Mouse (Mus musculus): ENCODE data around the gene Krtap28-13. TPM values are rescaled to one million over a fixed set of nuclear protein-coding genes. Genes with fewer than 3 reads are reported as not detected.

The Krtap28-13 gene
- polyA plus RNA-seq, 1 experiment: not detected

DNA sequence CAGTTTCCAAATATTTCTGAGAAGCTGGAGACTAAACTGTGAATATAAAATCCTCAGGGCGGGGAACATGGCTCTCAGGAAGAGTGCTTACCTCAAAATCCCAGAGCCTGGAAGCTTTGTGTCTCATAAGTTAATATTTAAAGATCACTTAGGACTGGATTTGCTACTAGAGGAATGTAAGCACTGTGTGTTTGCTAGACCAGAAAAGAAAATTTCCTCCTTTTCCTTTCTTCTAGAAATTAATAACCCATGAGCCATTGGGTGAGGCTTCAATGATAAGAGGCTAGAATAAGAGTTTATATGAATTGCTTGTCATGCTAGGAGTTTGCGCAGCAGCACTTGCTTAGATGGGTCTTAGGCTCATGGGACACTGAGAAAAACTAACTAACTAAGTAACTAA is 24.1 kb downstream of the Krtap28-13 start:
- H3K36me3 ChIP-seq (ENCODE audit: control insufficient read depth, insufficient read depth, low read length): no peaks in the 10 kb centered on the region
- H3K4me1 ChIP-seq (ENCODE audit: control insufficient read depth, insufficient read depth, insufficient read length, low read length): no peaks in the 10 kb centered on the region
- WGBS: 49% methylated on average over 2 of the region's 2 CpGs
- TF ChIP-seq CTCF (IDR thresholded peaks at IDR 0.05; ENCODE audit: extremely low read depth, insufficient read length, insufficient replicate concordance, low read depth, low read length) (no peak), POLR2A (IDR thresholded peaks at IDR 0.05; ENCODE audit: low read depth, low read length) (no peak)
- H3K27me3 ChIP-seq (ENCODE audit: control insufficient read depth, insufficient read depth, low read length): no peaks in the 10 kb centered on the region
- H3K4me3 ChIP-seq (ENCODE audit: low read depth, low read length): no peak overlapping the region
- no peak overlapping the region for H3K27ac ChIP-seq (ENCODE audit: insufficient read depth, low read depth, low read length)

DNA sequence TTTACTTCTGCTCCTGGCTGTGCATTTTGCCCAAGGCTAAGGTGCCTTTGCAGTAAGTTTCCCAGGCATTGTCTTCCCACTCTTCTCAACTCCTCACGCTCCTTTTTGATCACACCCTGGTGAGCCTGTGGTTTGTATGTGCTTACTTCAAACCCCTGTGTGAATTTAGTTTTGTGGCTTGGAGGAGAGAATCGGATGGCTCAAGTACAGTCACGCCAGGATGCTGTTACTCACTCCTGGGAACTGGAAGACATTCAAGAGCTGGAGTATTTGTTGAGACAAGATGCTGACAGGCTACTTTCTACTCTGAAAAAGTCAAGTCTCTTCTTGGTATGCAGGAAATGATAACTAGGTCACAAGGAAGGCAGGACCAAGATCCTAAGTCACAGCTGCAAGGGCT is 30.5 kb downstream of the Krtap28-13 start:
- TF ChIP-seq POLR2A (IDR thresholded peaks at IDR 0.05; ENCODE audit: low read depth, low read length) (no peak), CTCF (IDR thresholded peaks at IDR 0.05; ENCODE audit: extremely low read depth, insufficient read length, insufficient replicate concordance, low read depth, low read length) (no peak)
- 77% methylated on average over 3 of the region's 3 CpGs for WGBS
- Histone ChIP-seq H3K27me3 (ENCODE audit: control insufficient read depth, insufficient read depth, low read length) (no peaks in the 10 kb centered on the region; the same call in 1 of the 2 replicates), H3K4me1 (ENCODE audit: control insufficient read depth, insufficient read depth, insufficient read length, low read length) (peaks cover 3% of the 10 kb centered on the region; the same call in 1 of the 2 replicates), H3K4me3 (ENCODE audit: low read depth, low read length) (no peak overlapping the region), H3K27ac (ENCODE audit: insufficient read depth, low read depth, low read length) (no peak overlapping the region), H3K36me3 (ENCODE audit: control insufficient read depth, insufficient read depth, low read length) (no peaks in the 10 kb centered on the region)

DNA sequence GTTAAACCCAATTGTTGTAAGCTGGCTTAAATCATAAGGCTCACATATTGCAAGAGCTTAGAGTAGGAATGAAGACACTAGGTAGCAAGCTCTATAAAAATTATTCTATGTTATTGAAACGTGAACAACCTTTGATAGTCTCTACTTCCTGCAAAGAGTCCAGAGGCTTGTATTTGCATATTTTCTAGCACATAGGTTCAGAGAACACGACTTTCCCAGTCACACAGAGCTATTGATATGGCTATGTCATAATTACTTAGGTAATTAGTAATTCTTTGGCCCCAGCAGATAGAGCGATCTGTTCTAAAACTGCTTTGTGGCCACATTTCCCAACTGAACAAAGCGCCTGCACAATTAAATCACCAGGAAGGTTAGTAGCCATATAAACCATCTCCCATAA is 36.2 kb downstream of the Krtap28-13 start:
- Histone ChIP-seq H3K27ac (ENCODE audit: insufficient read depth, low read depth, low read length) (peak overlapping the region; percentile 92), H3K4me1 (ENCODE audit: control insufficient read depth, insufficient read depth, insufficient read length, low read length) (peaks cover 17% of the 10 kb centered on the region; the same call in 1 of the 2 replicates), H3K27me3 (ENCODE audit: control insufficient read depth, insufficient read depth, low read length) (no peaks in the 10 kb centered on the region), H3K36me3 (ENCODE audit: control insufficient read depth, insufficient read depth, low read length) (no peaks in the 10 kb centered on the region), H3K4me3 (ENCODE audit: low read depth, low read length) (no peak overlapping the region)
- no peak for TF ChIP-seq POLR2A (IDR thresholded peaks at IDR 0.05; ENCODE audit: low read depth, low read length)
- no peak for TF ChIP-seq CTCF (IDR thresholded peaks at IDR 0.05; ENCODE audit: extremely low read depth, insufficient read length, insufficient replicate concordance, low read depth, low read length)
- 52% methylated on average over 4 of the region's 4 CpGs for WGBS

DNA sequence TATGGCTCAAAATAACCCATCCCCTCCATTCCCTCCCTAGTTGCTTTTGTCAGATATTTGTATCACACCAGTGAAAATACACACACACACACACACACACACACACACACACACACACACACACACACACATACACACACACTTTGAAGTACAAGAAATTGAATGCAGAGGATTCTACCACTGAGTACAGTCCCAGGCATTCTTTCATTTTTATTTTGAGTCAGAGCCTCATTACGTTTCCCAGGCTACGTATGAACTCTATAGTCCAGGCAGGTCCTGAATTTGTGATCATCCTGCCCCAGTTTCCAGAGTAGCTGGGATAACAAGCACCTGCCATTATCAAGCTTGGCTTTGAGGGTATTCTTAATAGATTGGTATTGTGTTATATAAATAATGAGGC is 38.4 kb downstream of the Krtap28-13 start:
- WGBS: 87% methylated on average over 2 of the region's 2 CpGs
- TF ChIP-seq CTCF (IDR thresholded peaks at IDR 0.05; ENCODE audit: extremely low read depth, insufficient read length, insufficient replicate concordance, low read depth, low read length) (no peak), POLR2A (IDR thresholded peaks at IDR 0.05; ENCODE audit: low read depth, low read length) (no peak)
- no peaks in the 10 kb centered on the region for H3K27me3 ChIP-seq (ENCODE audit: control insufficient read depth, insufficient read depth, low read length)
- H3K27ac ChIP-seq (ENCODE audit: insufficient read depth, low read depth, low read length): no peak overlapping the region
- H3K4me3 ChIP-seq (ENCODE audit: low read depth, low read length): no peak overlapping the region
- H3K36me3 ChIP-seq (ENCODE audit: control insufficient read depth, insufficient read depth, low read length): no peaks in the 10 kb centered on the region
- peaks cover 17% of the 10 kb centered on the region; the same call in 1 of the 2 replicates for H3K4me1 ChIP-seq (ENCODE audit: control insufficient read depth, insufficient read depth, insufficient read length, low read length)

DNA sequence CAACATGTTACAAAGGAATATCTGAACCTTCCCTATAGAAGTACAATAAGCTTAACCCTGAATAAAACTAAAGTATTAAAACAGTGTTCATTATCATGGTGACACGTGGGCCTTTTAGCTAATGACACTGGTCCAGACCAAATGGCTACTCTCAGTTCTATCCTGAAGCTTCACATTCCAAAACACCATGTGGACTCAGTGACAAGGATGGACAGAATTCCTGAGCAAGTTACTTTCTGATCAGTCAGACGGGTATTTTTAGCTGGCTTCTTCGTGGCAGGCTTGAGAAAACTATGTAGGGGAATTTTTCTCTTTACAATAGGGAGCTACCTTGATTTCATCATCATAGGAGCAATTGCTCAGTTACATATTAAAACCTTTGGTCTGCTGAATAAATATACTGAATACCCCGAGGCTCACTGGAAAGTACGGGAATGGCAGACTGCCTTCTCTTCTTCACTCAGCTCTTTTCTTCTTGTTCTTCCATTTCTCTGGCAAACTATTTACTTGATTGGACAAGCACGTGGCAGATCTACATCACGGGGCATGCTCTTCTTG is 38.9 kb downstream of the Krtap28-13 start:
- H3K27ac ChIP-seq (ENCODE audit: insufficient read depth, low read depth, low read length): no peak overlapping the region
- WGBS: 47% methylated on average over 7 of the region's 7 CpGs

DNA sequence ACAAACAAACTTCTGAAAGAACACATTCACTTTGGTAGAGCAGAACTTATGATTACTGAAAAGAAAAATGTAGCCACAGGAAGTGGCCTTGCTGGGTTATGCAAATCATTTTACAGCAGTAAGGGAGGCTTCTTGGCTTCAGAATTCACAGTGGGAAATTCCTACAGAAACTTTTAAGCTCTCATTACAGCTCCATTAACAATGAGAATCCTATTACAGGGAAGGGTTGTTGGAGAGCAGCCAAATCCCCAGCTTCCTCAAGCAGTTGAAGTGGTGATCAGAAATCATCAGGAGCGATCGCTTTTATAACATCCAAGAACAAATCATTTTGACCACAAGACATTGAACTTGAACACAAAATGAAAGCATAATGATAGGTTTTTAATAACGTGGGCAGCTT is 41.2 kb downstream of the Krtap28-13 start:
- WGBS: 13% methylated on average over 3 of the region's 3 CpGs
- H3K27ac ChIP-seq (ENCODE audit: insufficient read depth, low read depth, low read length): no peak overlapping the region
- peaks cover 9% of the 10 kb centered on the region; the same call in 1 of the 2 replicates for H3K4me1 ChIP-seq (ENCODE audit: control insufficient read depth, insufficient read depth, insufficient read length, low read length)
- H3K27me3 ChIP-seq (ENCODE audit: control insufficient read depth, insufficient read depth, low read length): no peaks in the 10 kb centered on the region
- TF ChIP-seq POLR2A (IDR thresholded peaks at IDR 0.05; ENCODE audit: low read depth, low read length): no peak
- TF ChIP-seq CTCF (IDR thresholded peaks at IDR 0.05; ENCODE audit: extremely low read depth, insufficient read length, insufficient replicate concordance, low read depth, low read length): no peak
- H3K4me3 ChIP-seq (ENCODE audit: low read depth, low read length): no peak overlapping the region
- no peaks in the 10 kb centered on the region for H3K36me3 ChIP-seq (ENCODE audit: control insufficient read depth, insufficient read depth, low read length)

More for the DNA sequence above, 38.9 kb downstream of the Krtap28-13 start:
- Histone ChIP-seq H3K4me1 (ENCODE audit: control insufficient read depth, insufficient read depth, insufficient read length, low read length) (peaks cover 17% of the 10 kb centered on the region; the same call in 1 of the 2 replicates), H3K27me3 (ENCODE audit: control insufficient read depth, insufficient read depth, low read length) (no peaks in the 10 kb centered on the region), H3K4me3 (ENCODE audit: low read depth, low read length) (no peak overlapping the region), H3K36me3 (ENCODE audit: control insufficient read depth, insufficient read depth, low read length) (no peaks in the 10 kb centered on the region)
- no peak for TF ChIP-seq POLR2A (IDR thresholded peaks at IDR 0.05; ENCODE audit: low read depth, low read length)
- no peak for TF ChIP-seq CTCF (IDR thresholded peaks at IDR 0.05; ENCODE audit: extremely low read depth, insufficient read length, insufficient replicate concordance, low read depth, low read length)

DNA sequence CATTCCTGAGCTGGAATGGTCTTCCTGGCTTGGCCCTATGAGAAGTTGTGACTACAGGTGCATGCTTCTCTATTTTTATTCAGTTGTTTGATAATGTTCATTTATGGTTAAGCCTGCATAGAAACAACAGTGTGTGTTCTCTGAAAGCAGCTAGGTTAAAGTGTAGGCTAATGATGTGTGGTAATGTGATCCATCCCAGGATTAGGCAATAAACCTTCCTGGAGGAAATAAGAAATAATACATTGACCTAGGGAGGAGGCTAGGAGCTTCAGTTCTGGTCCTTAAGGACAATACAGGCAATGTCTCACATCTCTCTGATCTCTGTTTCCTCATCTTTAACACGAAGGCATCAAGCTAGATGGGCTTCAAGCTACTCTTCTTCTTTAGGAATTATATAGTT is 44.7 kb downstream of the Krtap28-13 start:
- H3K4me3 ChIP-seq (ENCODE audit: low read depth, low read length): no peak overlapping the region
- 37% methylated on average over 1 of the region's 1 CpGs for WGBS
- H3K36me3 ChIP-seq (ENCODE audit: control insufficient read depth, insufficient read depth, low read length): no peaks in the 10 kb centered on the region
- H3K27me3 ChIP-seq (ENCODE audit: control insufficient read depth, insufficient read depth, low read length): no peaks in the 10 kb centered on the region
- TF ChIP-seq CTCF (IDR thresholded peaks at IDR 0.05; ENCODE audit: extremely low read depth, insufficient read length, insufficient replicate concordance, low read depth, low read length) (no peak), POLR2A (IDR thresholded peaks at IDR 0.05; ENCODE audit: low read depth, low read length) (no peak)
- peaks cover 2% of the 10 kb centered on the region; the same call in 1 of the 2 replicates for H3K4me1 ChIP-seq (ENCODE audit: control insufficient read depth, insufficient read depth, insufficient read length, low read length)
- no peak overlapping the region for H3K27ac ChIP-seq (ENCODE audit: insufficient read depth, low read depth, low read length)

Data from small intestine, adult 2 months (tissue).